Mouse (Mus musculus) gastrocnemius, adult 8-10 months (tissue): Measurements from ENCODE around the gene Zfp148. TPM values are rescaled to one million over a fixed set of nuclear protein-coding genes. Genes with fewer than 3 reads are reported as not detected.

Experiments used
- DNase-seq, 2 experiments: peaks; one replicate each; pipeline ENCODE4 v3.0.0; 2022; ENCODE audit warnings: low spot score in 2 of 2
- total RNA-seq, 4 experiments: library from RNA; stranded (reverse); gene quantifications; 2 replicates each; pipeline ENCODE4 v1.2.4; 2022

The Zfp148 gene
- total RNA-seq, 4 experiments from 2014 or later = 21.7 to 33.4 (median 27.0) TPM

GRCm38 (mm10) chr16:33529502-33530454 lies 149.1 kb downstream of the Zfp148 start:
- DNase-seq = no peak

- DNase-seq = no peak
Observed at GRCm38 (mm10) chr16:33531184-33531583, 150.5 kb downstream of the Zfp148 start.

- DNase-seq = no peak
Observed at GRCm38 (mm10) chr16:33536456-33536855, 155.8 kb downstream of the Zfp148 start.

- no peak for DNase-seq
Observed at GRCm38 (mm10) chr16:33537499-33538225, 157.0 kb downstream of the Zfp148 start.

- no peak for DNase-seq
Observed at GRCm38 (mm10) chr16:33544346-33544745, 163.7 kb downstream of the Zfp148 start.

- DNase-seq = no peak
Observed at GRCm38 (mm10) chr16:33545530-33545929, 164.9 kb downstream of the Zfp148 start.

GRCm38 (mm10) chr16:33553689-33554342 lies 173.2 kb downstream of the Zfp148 start:
- no peak for DNase-seq

Other genes starting within 250 kb of the Zfp148 start
- gene Osbpl11, start 195.8 kb upstream of the Zfp148 start, total RNA-seq = 10 to 100 TPM; 12.2 to 15.4 (median 15.0) TPM
- 10 to 100 TPM; 10.5 to 12.2 (median 11.3) TPM for gene Snx4, start 129.4 kb upstream of the Zfp148 start, total RNA-seq
- under 1 TPM; 0.10 to 0.32 (median 0.22) TPM for gene Slc12a8, start 136.5 kb downstream of the Zfp148 start, total RNA-seq